Mouse (Mus musculus) yolk sac, embryonic 10.5 days (tissue): ENCODE measurements around the gene Pde6g.

Source experiments
- DNase-seq: peaks from one replicate; pipeline ENCODE4 v3.0.0-alpha.2; 2017; ENCODE audit warnings: low spot score

The Pde6g gene

DNA sequence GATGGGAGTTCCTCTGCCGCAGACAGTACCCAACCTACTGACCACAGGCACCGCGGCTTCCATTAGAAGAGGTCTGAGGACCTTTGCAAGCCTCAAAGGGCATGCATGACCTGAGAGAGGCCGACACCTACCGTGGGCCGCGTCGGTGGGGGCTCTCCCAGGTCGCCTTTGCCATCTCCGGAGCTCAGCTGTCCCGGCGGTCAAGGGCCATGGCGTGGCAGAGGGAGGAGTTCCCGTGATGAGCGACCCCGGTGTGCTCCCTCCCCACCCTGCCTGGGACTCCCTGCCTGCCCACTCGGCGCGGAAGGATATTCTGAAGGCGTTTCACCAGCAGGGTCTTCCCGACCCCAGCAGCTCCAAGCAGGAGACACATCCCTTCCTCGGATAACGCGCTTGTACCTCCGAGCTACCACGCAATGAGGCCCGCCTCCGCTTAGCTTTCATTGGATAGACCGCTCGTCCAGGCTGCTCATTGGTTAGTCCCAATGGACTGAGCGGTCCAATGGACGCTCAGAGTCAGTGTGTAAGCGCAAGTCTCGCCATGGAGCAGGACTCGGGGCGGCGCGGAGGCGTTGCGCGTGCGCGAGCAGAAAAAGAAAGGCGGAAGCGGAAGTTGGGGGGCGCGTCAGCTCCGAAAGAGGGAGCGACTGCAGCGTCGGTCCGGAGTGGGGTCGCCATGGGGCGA, 13.9 kb upstream of the Pde6g start, which contains the start of gene Arl16:
Gene Arl16 (minus strand): TSS at position 557 of the 685 bp plus-strand sequence.
- peak; percentile 98 for DNase-seq

DNA sequence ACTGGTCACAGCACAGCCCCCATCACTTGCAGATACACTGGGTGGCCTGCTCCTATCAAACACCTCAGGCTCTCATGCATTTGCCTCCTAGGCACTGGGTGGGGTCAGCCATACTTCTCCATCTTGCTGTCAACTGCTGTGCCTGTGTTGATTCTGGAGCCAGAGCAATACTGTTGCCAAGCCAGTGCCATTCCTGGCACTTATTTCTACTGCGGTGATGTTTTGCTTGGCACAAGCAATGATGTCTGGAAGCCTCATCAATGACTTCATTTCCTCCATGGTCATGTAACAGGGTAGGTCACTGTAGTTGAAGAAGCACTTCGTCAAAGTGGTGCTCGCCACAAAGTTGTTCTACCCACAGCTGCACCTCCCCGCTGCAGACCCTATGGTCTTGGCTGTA, 12.2 kb upstream of the Pde6g start:
- no peak for DNase-seq

DNA sequence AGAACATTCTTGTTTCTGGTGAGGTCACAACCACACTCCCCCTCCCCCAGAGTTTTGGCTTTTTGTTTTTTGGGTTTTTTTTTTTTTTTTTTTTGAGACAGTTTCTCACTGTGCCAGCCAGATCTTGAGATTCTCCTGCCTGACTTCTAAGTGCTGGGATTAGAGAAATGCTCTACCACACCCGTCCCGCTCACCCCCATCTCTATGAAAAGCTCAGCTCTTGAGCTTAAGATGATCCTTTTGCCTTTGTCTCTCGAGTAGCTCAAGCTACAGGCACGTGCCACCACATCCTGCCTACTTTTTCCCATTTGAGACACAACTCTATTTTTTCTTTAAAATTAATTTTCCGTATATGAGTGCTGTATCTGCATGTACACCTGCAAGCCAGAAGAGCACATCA, 11.1 kb upstream of the Pde6g start:
- no peak for DNase-seq

DNA sequence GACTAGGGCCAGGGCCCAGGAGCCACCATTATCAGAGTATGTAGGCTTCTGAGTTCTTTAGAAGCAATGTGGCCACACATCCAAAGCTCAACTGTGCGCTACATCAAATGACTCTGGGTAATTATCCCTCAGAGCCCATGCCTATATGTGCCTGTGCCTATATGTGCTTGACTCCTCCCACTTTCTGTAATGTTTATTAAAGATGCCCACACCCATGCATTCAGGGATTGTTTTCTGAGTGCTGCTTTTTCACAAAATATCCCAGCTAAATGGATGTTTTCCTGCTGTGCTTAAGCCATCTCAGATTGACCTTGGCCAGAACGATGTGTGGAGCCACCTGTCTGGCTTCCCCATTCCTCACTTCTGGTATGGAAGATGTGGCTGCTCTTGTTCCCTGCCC, 10.2 kb upstream of the Pde6g start:
- no peak for DNase-seq

DNA sequence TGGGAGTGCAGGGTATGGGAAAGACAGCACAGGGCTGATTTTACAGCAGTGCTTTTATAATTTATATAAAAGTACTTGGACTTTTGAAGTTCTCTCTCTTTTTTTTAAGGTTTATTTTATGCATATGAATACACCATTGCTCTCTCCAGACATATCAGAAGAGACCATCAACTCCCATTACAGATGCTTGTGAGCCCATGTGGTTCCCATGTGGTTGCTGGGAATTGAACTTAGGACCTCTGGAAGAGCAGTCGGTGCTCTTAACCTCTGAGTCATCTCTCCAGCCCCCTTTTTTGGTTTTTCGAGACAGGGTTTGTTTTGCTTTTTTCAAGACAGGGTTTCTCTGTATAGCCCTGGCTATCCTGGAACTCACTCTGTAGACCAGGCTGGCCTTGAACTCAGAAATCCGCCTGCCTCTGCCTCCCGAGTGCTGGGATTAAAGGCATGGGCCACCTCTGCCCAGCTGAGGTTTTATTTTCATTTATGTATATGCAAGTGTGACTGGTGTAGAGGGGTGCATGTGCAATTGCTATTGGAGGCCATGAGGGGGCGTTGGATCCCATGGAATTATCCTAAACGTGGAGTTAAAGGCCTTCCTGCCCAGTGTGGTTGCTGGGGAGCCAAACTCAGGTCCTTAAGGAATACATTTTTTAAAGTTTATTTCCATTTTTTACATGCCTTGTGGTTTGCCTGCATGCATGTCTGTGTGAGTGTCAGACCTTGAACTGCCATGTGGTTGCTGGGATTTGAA, 5.7 kb upstream of the Pde6g start:
- DNase-seq = no peak

DNA sequence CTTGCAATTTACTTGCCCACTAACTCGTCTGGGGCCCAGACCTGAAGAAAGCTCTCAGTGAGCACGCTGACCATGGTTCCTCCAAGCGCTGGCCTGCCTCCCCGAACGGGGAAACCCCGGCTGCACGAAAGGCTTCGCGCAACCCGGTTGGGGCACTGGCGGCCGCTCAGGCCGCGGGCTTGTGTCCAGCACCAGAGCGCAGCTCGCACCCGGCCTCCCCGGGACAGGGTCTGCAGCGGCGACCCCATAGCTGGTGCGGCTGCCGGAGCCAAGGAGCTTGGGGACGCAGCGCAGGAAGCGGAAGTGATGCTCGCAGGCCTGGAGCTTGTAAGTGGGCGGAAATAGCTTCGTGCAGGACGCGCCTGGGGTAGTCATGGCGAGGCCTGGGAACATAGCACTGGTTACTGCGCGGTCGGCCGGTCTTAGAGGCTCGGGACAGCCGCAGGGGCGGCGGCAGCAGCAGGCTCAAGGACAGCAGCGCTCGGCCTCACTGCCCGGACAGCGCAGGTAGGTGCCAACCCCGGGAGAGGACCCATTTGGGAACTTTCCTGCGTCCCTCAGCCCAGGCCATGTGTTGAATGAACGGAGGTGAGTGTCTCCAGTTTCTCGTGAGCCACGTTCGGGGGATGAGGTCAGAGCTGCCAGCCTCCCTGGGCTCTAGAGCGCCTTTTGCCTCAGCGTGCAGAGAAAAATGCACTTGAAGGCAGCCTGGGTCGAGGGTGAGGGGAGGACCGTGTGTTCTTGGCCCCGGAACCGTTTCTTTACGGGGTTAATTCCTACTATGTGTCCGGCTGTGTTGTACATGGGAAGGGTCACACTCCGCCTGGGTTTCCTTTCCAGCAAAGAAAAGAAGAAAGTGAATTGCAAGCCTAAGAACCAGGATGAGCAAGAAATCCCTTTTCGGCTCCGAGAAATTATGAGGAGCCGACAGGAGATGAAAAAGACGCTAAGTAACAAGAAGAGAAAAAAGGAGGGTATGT, 4.8 kb upstream of the Pde6g start, which contains the start of the genes Oxld1 and Ccdc137:
Gene Oxld1 (minus strand): TSS at position 297 of the 980 bp plus-strand sequence.
Gene Ccdc137 (plus strand): TSS at position 344 of the 980 bp plus-strand sequence.
- DNase-seq = peak; percentile 87

DNA sequence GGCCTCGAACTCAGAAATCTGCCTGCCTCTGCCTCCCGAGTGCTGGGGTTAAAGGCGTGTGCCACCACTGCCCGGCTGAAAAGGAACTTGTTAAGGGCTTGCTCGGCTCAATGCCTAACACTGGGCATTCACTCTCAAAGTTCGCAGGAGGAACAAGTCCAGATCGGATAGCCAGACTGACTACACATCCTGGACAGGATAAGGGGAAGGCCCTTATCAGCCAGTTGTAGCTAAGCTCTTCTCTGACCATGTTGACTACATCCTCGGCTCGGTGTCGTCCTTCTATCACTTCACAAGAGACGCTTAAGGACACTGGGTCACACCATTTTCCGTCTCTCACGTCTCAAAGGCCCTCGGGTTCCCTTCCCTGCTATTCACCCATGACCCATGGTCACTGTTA, 4.1 kb upstream of the Pde6g start:
- DNase-seq = peak; percentile 16

DNA sequence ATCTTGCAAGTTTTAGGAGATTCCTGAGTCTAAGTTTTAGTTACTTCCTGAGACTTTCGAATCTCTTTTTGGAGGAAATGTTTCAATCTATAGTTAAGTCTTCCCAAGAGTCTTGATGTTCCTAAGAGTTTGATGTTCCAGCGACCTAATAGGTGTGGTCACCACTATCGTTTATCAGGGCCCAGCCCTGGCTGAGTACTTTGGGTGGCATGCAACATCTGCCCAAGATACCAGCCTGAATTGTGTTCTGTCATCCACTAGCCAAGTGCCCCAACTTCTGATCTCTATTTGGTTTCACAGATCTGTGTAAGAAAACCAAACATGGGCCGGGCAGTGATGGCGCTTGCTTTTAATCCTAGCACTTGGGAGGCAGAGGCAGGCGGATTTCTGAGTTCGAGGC, 2.1 kb upstream of the Pde6g start:
- DNase-seq = no peak

DNA sequence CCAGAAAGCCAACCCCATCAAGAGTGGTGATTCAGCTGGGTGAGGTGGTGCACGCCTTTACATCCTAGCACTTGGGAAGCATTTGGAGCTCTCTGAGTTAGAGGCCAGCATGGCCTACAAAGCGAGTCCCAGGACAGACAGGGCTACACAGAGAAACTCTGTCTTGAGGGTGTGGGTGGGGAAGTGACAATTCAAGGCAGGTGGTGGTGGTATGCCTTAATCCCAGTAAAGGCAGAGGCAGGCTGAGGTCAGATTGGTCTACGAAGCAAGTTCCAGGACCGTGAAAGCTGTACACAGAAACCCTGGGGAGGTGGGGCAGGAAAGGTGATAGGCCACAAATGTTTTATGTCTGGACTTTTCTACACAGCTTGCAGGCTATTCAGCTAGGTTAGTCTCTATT, 1.7 kb upstream of the Pde6g start:
- no peak for DNase-seq

DNA sequence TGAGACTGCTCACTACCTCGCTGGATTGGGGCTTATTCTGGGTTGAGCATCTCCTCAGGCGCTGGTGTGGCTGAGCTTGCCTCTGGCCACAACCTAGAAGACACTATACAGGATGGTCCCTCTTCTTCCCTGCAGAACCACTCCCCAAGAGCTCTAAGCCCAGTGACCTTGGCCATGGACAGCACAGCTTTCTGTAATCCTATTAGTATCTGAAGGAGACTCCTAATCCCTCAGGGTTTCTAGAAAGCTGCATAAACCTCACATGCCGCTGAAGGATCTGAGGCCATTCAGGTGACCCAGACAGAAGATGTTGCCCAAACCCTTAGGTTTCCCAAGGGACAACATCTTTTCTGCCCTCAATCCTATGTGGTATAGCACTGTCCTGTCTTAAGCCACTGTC, 1.1 kb downstream of the Pde6g start:
- DNase-seq = no peak

DNA sequence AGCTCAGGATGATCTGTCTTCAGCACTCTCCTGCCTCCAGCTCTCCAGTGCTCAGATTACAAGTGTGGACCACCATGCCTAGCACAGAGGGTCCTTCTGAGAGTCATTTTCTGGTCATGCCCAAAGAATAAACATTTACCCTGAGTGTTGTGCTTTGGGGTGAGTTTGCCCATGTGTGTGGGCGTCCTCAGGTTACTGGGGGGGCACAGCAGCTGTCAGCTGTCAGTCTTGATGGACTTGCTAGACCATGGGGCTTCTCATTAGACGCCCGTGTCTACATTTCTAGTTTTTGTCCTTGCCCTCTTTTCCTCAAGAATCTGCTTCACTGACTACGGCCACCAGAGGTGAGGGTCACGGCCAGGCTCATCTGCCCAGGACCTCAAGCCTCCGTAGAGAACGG, 6.1 kb downstream of the Pde6g start:
- no peak for DNase-seq

DNA sequence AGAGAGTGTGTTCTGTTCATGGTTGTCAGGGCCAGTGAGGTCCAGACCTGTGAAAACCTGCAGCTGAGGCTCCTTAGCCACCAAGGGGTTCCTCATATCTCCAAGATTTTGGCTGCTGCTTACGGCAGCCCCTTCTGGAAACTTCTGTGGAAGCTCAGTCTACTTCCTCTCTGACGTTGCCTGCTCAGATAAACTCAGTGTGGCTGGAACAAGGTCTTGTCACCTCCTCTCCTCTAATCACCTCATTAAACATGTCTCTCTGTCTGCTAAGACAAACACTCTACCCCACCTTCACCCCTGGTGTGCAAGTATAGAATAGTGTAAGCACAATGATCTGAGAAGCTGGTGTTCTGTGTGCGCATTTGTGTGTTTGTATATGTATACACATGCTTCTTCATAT, 7.8 kb downstream of the Pde6g start:
- no peak for DNase-seq

DNA sequence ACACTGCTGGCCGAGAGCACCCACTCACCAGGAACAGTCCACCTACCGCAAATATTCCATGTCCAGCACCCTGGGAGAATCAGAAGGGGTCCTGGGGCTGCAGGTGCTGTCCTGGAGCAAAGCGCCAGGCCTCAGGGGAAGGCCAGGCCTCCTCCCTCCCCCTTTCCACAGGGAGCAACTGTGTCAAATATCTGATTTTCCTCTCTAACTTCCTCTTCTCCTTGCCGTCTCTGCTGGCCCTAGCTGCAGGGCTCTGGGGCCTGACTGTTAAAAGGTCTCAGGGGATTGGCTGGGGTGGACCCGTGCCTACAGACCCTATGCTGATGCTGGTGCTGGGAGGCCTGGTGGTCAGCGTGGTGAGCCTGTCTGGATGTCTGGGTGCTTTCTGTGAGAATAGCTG, 9.2 kb downstream of the Pde6g start:
- no peak for DNase-seq

DNA sequence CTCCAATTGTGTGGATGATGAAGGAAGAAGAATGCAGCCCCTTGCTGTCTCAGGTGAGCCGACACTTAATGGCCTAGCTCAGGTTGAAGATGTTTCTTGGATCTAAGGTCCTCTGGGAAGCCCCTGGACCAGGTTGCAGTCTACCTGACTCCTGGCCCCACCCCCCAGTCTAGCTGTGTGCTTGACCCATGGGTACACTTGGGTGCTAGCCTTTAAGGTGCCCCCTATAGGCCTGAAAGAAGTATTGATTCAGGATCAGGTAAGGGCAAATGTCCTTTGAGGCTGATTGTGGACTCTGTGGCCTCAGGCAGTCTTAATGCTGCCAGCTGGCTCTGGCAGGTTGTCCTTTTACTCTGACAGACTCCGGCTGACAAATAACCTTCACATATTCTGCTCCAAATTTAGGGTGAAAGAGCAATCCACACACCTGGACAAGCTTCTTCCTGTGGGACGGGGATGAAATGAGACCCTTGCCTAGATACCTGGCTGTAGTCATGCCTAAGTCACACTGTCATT, 10.5 kb downstream of the Pde6g start:
- DNase-seq = no peak

DNA sequence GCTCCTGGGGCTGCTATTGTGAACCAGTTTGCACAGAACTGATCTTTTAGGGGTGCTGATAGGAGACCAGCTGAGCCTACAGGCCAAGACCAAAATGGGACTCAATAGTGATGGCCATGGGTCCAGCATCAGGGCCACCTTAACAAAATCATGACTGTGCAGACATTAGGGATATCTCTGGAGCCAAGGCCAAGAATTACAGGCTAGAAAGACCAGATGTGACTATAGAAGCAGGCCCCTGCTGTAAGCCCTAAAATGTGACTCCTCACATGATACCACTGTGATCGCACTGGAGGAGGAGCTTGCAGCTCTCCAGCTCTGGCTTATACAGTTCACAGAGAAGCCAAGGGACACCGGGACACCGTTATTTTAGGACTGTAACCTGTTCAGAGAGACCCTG, 11.0 kb downstream of the Pde6g start, which contains the start of gene Tspan10:
Gene Tspan10 (plus strand): TSS at position 301 of the 400 bp plus-strand sequence.
- DNase-seq = no peak

DNA sequence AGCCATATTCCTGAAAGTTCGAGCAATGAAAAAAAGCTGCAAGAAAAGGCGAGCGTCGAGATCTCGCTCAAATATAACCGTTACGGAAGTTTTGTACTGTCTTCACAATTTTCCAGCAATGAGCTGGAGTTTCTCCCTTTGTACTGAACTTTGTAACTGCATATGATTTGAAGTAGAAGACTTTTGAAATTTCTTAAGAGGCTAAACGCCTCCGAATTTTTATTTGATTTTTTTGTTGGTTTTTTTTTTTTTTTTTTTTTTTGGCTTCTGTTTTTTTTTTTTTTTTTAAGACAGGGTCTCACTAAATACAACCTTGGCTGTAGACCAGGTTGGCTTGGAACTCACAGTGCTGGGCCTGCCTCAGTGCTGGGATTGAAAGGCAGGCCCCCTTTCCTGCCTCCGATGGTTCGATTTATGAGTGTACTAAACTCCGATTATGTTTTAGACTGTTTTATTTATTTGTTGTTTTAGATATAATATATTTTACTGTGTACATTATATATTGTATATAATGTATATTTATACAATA, 15.4 kb downstream of the Pde6g start:
- DNase-seq = no peak

DNA sequence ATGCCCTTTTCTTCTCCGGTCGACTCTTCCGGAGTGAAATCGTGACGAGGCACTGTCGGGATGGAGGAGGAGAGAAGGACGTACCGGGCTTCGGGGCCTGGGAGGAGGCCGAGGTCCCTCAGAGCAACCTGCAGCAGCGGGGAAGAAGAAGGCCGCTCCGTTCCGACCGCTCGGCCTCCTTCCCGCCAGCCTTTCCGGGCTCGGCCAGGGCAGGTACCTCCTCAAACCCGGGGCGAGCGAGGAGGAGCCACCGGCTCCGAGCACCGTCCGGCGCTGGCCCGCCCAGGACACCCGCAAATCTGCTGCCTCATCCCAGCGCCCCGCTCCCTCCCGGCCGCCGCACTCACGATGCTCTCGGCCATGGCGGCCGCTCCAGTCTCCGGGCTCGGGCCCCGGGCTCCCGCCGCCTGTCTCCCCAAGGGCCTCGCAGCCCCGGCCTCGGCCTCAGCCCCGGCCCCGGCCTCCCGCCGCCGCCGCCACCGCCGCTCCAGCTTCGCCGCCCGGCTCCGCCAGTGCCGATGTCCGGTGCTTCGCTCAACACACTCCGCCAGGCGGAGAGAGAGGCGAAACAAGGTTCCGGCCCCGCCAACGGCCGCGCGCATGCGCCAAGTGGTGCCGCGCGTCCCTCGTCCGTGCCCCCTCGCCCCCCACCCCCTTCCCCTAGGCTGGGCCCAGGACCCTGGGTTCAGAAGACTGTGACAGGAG, 16.0 kb downstream of the Pde6g start, which contains the start of gene Nploc4:
Gene Nploc4 (minus strand): TSS at position 557 of the 705 bp plus-strand sequence.
- peak; percentile 89 for DNase-seq

DNA sequence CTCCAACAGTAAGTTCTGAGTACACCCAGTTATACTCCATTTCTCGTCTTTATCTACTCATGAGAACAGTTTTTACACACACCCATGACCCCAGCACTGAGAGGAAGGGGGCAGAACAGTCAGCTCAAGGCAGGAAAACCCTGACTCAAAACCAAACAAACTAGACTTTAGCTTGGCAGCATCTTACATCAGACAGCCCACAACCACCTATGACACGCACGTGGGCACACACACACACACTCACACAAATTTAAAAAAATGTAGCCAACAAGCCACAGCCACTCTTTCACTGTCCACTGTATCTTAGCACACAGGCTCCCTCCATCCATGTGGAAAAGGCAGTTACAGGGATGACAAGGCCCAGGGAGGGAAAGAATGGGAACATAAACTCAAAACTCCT, 26.6 kb downstream of the Pde6g start:
- DNase-seq = no peak

DNA sequence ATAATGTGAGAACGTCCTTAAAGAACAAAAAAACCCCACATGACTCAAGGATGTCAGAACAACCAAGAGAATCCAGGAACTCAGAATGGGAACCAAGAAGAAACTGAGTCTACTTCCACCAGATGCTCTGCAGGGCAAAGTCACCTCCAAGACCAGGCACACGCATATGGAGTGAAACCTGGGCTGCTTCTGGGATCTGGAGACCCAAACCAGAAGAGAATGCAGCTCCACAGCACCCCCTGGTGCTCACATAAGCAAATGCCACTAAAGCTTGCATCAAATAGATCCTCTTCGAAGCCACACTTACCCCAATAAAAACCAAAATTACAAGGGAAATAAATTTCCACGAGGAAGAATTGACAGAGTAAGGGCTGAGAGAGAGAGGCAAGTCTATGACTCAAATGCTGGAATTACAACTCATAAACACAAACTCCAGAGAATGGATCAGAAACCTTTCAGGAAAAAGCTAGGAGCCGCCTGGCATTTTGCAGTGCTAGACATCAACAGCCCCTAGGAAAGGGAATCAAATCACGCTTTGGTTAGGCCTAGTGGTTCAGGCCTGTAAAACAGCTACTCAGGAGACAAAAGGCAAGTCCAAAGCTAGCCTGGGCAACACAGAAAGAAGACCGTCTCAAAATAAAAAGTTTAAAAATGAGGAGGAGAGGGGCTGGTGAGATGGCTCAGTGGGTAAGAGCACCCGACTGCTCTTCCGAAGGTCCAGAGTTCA, 29.6 kb downstream of the Pde6g start:
- DNase-seq = peak; percentile 43
